Mouse (Mus musculus) common myeloid progenitor, adult 5-6 weeks (primary cell): ENCODE data around the gene Aspg. TPM values are rescaled to one million over a fixed set of nuclear protein-coding genes. Genes with fewer than 3 reads are reported as not detected.

Experiments
- ATAC-seq: replicated peaks from 2 replicates; pipeline ENCODE4 v1.8.0; 2016; ENCODE audit warnings: low read depth, mild to moderate bottlenecking, moderate TSS enrichment, inconsistent platforms; ENCODE audit not compliant: poor library complexity, severe bottlenecking
- total RNA-seq: library from RNA; stranded (forward); fragments of 200-1000, 187-1606 nt; gene quantifications from 2 replicates; pipeline ENCODE4 v1.2.3, GENCODE M21; 2017

Gene Aspg
- not detected in 2 replicates for total RNA-seq

DNA sequence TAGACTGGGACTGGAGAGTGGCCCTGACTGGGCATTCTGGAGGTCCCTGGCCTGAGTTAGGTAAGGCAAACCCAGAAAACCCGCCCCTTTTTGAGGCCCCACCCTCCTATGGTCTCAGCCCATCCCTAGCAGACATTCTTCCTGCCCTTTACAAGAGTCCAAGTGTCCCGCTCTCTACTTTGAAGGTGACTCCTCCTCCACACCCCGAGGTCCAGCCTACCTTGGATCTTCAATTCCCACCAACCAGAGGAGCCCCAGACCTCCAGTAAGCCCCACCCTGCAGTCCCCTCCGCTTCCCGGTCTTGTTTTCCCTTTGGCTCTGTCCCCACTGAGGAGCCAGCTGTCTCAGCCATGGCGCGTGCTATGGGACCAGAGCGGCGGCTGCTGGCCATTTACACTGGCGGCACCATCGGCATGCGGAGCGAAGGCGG lies at the start of gene Aspg:
Aspg (plus strand) TSS at position 139 of the 431 bp plus-strand sequence.
- peak; percentile 32; the same call in 1 of the 2 replicates for ATAC-seq

DNA sequence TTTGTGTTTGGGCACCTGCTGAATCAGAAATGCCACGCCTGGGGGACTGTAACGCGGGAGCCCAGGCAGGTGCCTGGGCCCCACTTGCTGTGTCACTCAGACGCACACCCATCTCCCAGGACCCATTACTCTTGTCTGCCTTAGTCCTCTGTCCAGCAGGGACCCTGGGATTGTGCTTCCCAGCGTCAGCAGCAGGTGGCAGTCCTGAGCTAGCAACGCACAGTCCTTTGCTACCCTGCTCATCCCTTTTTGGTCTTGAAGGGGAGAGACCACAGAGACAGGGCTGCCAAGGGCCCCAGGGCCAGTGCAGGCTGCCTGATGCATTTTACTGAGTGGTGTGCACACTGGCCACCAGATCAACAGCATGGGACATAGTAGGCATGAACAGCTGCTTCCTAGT lies 28.8 kb upstream of the Aspg start:
- ATAC-seq, result peak; percentile 89

DNA sequence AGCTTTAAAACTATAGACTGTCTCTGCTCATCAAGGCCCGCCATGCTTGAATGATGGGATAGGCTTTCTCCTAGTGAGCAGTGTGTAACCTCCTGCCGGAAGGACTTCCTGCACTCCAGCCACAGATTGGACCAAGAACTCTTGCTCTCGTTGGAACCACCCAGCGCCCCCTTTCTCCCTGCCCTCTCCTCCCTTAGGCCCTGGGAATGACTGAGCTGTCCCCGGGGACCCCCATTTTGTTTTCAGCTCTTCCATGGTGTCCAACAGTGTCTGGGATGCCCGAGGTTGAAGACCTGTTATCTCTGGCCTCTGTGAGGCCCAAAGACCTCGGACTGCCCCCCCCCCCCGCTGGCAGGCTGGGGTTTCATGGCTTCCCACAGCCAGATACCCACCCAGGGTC lies 26.6 kb upstream of the Aspg start:
- no peak for ATAC-seq

DNA sequence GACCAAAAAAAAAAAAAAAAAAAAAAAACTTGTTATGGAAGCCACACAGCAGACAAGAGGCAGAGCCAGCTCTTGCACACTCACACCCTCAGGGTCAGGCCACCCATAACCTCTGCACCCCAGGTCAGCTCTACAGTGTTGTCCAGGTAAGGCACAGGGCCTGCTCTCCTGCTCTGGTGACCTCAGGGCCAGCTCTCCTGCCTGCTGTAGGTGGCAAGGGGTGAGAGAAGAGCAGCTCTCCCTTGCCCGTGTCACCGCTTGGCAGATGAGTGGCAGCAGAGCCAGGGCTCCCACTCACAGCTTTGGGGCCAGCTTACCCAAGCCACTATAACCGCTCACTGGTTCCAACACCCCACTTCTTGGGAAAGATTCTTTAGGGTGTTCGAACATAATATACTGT lies 25.6 kb upstream of the Aspg start:
- no peak for ATAC-seq

DNA sequence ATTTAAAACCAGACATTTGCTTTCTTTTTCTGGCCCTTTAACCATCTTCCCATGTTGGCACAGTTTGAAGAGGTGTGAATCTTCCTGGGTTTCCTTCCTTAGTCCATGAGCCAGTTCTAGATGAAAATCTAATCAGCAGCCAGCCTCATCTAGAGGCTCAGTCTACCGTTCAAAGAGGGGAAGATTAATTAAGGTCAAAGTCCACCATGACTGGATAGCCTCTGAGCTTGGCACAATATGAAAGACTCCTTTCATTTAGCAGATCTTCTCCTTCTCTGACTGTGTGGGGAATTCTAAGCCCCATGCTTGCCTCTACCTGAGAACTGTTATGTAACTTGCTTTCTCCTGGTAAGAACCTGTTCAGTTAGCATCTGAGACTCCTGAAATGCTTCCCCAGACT lies 24.2 kb upstream of the Aspg start:
- no peak for ATAC-seq

DNA sequence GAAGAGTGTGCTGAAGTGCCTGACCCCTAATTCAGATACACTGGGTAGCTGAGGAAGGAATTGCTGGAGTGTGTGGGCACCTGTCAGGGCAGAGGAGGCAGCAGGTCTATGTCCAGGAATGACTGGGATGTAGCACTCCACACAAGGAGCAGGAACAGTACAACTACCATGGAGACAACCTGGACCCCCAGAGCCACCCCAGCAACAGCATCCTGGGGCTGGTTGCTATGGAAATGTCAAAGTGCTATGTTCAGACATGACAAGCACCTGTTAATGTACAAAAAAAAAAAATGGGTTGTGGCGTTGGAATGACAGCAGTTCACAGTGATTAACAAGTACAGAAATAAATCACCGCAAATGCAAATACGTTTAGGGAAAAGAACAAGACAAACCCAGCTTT lies 20.2 kb upstream of the Aspg start:
- no peak for ATAC-seq

DNA sequence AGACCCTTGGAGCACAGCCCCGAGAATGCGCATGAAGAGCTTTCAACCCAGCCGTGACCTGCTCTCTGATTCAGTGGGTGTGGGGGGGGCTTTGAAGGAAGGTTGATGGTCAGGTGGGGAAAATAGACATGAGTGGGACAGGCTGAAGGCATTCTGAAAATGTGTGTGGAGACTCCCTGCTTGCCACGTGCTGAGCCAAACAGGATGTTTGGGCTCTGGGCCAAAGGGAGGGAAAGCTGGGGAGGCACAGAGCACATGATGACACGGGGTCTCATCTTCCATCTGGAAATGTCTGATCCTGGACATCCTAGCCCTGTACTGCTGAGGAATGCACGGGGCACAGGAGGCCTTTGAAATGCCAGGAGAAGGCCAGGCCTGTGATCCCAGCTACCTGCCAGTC lies 19.8 kb upstream of the Aspg start:
- ATAC-seq, result no peak

DNA sequence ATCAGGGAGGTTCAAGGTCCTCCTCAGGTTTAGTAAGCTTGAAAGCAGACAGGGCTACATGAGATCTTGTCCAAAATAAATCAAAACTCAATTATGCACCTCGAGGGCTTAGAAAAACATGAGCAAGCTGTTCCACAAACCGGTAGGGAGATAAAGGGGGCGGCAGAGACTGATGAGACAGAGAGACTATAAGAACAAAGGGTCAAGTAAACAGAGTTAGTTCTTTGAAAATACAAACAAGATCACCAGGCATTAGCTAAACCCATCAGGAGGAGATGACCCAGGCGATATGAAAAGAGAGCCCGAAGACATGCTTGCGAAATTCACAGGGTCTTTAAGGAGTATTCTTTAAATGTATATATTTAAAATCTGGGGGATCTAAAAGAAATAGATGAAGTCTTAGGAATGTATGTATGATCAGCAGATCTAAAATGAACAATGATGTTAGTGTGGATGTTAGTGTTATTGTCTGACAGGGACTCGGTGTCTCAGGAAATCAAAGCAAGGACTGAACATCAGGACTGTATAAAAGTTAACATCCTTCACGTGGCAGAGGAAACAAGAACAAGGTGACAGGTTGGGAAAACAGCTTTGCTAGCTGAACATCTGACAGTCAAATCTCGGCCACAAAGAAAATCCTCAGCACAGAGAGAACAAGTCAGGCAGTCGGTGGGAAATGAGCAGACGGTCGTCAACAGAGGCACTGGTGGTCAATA lies 17.7 kb upstream of the Aspg start:
- no peak for ATAC-seq

DNA sequence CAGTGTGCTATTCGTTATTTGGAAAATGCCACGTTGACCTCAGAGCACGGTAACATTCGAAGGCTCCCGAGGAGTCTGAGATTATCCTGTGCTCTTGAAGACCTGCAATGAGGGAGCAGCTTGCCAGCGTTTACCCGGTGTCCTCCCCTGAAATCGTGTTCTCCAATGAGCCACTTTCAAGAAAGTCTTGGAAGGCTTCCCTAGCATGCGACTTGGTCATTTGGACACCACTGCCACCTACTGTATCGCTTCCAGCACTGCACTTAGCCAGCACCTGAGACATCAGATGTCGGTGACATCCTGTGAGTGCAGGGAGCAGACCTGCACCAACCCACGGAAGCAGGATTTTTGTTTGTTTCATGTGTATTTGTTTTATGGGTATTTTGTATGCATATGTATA lies 15.4 kb upstream of the Aspg start:
- ATAC-seq, result peak; percentile 93

DNA sequence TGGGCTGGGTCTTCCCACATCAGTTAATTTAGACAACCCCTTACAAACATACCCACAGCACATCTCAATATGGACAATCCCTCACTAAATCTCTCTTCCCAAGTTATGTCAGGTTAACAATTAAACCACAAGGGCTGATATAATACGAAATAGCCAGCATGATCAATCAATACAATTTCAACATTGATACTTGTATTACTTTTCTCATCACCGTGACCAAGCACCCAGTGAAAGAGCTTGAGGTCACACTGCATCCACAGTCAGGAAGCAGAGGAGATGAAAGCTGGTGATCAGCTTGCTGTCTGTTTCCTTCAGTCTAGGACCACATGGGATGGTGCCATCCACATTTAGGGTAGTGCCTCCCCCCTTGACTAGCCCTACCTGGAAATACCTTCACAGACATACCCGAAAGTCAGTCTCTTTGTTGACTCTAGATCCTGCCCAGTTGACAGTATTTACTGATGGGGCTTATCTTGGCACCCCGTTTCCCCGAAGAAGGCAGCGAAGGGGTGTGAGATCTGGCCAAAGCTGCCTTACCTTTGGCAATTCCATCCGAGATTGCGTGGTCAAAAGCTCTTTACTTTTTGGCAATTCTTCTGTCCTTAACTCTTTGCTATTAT lies 12.1 kb upstream of the Aspg start:
- ATAC-seq, result no peak

DNA sequence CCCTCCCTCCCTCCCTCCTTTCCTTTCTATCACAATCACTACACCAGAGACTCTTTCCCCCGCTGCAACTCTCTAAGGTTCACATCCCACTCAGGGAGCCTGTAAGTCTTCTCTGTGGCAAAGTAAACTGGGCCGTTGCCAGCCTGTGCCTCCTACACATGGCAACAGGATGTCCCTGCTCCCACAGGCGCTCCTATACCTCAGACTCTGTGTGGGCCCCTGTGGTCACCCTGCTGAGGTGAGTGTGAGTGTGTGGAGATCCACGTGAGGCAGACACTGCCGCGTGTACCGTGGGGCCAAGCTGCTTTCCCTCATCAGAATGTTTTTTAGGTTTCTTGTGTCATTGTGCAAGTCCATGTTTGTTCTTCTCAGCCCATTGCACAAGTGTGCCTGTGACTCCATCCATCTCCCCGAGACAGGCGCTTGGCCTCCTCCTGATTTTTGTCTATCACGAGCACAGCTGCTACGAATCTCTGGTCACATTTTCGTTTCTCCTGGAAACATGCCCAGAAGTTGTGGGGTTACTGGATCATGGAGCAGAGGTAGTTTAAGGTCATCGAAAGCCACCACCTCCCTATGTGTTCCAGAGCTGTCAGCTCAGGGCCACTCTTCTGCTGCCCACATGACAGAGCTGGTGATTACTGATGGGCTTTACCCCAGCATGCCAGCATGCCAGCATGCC lies 10.3 kb upstream of the Aspg start:
- 0 out of 2 replicates have a peak, but pooled peaks have one; percentile 25 for ATAC-seq

DNA sequence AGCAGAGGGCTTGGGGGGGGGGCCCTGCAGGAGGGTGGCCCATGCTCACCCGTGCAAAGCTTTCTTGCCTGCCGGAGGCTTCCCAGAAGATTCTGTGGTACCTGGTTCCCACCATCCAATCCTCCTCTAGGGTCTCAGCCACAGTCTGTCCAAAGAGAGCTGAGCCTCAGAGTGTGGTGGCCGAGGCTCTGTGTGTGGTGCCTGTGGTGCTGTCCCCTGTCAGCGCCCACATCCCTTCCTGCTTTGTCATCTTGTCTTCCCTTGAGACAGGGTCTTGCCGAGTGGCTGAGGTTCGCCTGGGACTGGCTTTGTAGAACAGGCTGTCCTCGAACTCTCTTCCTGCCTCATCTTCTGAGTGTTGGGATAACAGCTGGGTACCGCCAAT lies 9.8 kb upstream of the Aspg start:
- ATAC-seq, result no peak

DNA sequence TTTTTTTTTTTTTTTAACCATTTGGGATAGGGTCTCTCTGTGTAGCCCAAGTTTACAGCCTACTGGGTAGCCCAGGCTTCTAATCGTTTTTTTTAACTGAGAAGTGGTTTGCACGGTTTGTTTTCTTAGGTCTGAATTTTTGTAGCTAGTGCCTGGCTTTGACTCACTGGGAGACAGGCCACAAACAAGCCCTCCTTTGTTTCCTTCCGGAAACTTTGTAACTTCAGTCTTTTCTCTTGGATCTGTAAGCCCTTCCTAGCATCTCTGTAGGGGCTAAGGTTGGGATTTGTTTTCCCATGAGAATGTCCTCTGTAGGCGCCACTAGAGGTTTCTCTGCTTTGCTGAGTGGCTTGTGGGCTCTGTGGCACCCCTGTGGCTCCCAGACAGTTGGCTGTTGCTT lies 6.4 kb upstream of the Aspg start:
- no peak for ATAC-seq

DNA sequence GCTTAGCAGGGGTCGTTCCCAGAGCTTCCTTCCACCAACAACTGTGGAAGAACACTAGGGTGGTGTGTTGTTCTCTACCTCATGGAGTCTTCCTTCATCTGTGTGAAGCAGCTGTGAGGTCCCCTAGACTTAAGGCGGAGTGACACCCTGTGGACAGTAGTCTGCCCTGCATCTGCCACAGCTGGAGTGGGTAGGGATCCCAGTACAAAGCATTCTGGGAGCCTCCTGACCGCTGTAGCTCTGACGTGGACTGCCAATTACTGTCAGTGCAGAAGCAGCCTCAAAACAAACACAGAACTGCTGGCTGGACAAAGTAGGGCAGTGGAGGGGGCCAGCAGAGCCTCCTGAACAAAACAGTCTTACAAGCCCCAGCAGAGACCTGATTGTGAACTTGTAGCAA lies 5.4 kb upstream of the Aspg start:
- no peak for ATAC-seq

DNA sequence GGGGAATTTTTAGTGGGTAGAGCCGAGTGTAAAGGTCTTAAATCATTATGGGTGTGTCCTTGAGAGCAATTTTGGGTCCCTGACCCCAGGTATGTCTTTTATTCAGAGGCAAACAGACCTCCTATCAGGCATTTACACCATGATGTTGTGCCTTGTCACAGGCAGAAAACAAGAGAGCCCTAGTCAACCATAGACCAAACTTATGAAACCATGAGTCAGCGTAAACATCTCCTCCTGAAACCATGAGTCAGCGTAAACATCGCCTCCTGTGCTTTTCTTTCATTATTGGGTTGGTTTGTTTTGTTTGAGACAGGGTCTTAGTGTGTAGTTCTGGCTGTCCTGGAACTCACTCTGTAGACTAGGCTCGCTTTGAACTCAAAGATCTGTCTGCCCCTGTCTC lies 3.3 kb upstream of the Aspg start:
- ATAC-seq, result no peak

DNA sequence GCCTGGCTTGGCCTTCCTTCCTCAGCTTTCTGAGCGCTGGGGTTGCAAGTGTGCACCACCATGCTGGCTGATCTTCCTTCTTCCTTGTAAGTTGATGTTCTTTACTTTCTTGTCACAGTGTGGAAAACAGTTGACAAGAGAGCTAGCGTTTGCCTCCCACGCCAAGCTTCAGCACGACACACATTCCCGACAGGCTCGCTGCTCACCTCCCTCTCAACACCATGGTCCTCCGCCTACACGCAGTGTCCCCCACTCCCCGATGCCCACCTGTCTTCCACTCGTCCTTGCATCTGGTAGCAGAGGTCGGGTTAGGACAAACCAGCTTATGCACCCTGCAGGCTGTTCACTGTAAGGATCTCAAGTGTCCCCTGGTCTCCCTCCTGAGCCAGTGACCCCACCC lies 1.6 kb upstream of the Aspg start:
- no peak for ATAC-seq

DNA sequence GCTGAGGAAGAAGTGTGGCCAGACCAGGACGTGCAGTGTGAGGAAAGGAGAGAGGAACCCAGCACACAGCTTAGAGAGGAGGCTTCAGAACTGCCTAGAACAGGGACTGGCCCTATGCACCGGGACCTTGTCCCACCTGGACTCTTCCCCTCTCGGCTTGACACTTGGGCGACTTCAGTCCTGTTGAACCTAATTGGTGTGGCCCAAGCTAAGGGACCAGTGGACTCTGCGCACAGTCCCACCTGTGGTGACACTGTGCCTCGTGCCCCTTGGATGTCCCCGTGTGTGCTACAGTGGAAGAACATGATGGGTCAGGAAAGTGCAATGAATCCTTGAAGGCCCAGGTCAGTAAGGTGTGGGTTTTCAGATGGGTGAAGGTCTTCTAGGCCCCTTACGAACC lies 1.2 kb downstream of the Aspg start:
- no peak for ATAC-seq

DNA sequence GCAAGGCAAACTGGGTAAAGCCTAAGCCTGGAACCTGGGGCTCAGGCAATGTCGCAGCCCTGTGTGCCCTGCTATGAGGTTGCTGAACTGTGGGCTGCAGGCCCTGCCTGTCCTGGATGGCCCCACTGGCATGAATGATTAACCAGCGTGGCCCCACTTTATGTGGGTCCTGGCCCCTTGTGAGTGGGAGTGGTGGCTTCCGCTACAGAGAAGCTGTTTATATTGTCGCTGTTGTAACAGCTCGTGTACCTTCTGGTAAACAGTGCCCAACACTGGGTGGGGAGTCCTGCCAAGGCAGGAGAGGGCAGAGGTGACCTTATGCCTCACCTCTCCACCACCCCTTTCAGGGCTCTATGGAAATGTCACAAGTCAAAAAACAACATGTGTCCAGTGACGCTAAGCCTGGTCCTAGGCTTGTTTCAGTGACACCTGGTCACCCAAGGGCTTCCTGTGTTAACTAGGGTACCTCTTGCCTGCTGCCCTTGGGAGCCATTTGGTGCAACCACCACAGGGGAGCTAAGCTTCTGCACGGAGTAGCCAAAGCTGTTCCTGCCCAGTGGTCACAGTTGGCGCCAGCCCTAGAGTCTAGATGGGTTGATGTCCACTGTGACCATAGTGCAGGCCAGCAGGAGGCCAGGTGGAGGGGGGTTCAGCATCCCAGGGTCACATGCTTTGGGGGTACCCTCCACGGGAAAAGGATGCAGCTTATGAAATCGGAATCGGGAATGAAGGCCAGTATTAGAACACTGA lies 2.4 kb downstream of the Aspg start:
- ATAC-seq, result no peak

DNA sequence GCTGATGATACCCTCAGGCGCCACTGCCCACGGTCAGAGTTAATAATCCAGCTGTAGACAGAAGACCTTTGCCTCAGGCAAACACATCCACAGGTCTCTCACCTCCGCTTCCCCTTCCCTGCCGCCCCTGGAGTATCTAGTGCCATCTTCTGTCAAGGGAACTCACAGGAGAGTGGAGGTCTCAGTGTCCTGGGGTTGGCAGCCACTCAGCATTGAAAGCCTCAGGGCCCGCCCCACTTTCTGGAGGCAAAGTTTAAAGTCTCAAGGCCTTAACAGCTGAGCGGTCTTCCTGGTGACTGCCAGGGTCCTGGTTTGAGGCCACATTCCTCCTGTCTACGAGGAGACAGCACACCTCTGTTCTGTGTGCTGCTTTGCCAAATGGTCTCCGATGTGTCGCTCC lies 3.2 kb downstream of the Aspg start:
- ATAC-seq, result no peak

DNA sequence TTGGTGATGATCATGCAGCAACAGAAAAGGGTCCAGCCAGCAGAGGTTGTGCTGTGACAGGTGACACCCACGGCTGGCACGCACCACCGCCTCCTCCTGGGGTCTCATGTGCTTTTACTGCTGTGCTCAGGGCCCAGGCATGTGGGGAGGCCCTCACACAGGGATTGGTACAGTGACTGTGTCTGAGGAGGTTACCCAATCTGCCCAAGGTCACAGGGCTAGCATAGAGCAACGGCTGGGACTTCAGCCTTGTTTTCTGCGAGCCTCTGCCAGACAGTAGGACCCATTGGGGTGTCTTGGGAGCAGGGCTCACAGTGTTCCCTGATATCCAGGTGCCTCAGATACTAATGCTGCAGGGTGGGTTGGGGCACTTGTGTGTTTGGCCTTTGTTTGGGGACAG lies 4.8 kb downstream of the Aspg start:
- no peak for ATAC-seq

DNA sequence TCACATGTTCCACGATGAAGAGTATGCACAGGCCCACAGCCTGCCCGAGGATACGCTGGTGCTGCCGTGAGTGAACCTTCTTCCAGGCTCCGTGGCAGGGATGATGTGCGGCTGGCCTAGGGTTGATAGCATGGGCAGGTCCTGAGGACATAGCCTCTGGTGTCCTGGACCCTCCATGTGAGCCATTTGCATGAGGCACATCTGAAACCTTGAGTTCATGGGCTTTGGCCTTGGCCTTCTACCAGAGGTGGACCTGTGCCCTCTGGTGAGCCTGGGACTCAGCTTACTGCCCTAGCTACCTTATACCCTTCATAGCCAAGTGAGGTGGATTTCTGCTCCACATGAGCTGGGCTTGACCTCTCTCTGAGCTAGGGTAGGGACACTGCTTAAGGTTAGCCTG lies 5.8 kb downstream of the Aspg start:
- ATAC-seq, result no peak
